In genomic region chr3:154330181-154331002, GRCm38 (mm10) we compare ENCODE assay signal across 8 mouse cellular contexts. TPM values are rescaled to one million over a fixed set of nuclear protein-coding genes. Genes with fewer than 3 reads are reported as not detected.
A peak's percentile ranks its signal among the peaks of the same experiment; 100 is the strongest.
DNase-seq lines count a peak whose midpoint lies in the region; ATAC-seq and TF ChIP-seq lines count a peak whose summit lies in the region.

Gene Lhx8, minus strand, starts transcription at chr3:154330659.

- no peak within 1 kb of the TSS for H3K27ac ChIP-seq in lung, embryonic 14.5 days (ENCODE audit: low read depth)
- peak within 1 kb of the TSS; percentile 91 for H3K27ac ChIP-seq in embryonic facial prominence, embryonic 11.5 days (replicated peaks; ENCODE audit: low read depth, low read length)
- no peak within 1 kb of the TSS for H3K27ac ChIP-seq in limb, embryonic 14.5 days (replicated peaks; ENCODE audit: low read depth, low read length)

- peak; percentile 75 for DNase-seq in lung, embryonic 14.5 days
- DNase-seq in lung, postnatal 25 days (ENCODE audit: low spot score) = no peak
- DNase-seq in embryonic facial prominence, embryonic 11.5 days (ENCODE audit: low spot score) = peak; percentile 76
- peak; percentile 21 to 22 for DNase-seq in heart, postnatal 14 days
- DNase-seq in limb, embryonic 14.5 days (ENCODE audit: low spot score) = peak; percentile 49
- no peak for DNase-seq in left cerebral cortex, adult 9 months (ENCODE audit: low spot score in 2 of 2)
- no peak for DNase-seq in T-cell, adult 2 months (ENCODE audit: low spot score)

- H3K4me1 ChIP-seq in lung, embryonic 14.5 days (ENCODE audit: insufficient read depth) = no peaks in the 10 kb centered on the region
- H3K4me1 ChIP-seq in embryonic facial prominence, embryonic 11.5 days (ENCODE audit: control insufficient read depth, insufficient read depth, low read length) = peaks cover 8% of the 10 kb centered on the region
- H3K4me1 ChIP-seq in limb, embryonic 14.5 days (ENCODE audit: control insufficient read depth, insufficient read depth, low read length) = peaks cover 19% of the 10 kb centered on the region

- peak; percentile 15; the same call in 1 of the 2 replicates for ATAC-seq in lung, embryonic 14.5 days (ENCODE audit: insufficient read depth)
- no peak for ATAC-seq in embryonic facial prominence, embryonic 11.5 days (replicated peaks; ENCODE audit: insufficient number of reproducible peaks, low FRiP score, low TSS enrichment, low read depth)
- peak; percentile 44 for ATAC-seq in limb, embryonic 14.5 days (ENCODE audit: low FRiP score, low read depth)
- ATAC-seq in CD4-positive, CD25-positive, alpha-beta regulatory T cell, adult 4 months = no peak

- peak within 1 kb of the TSS; percentile 38; the same call in 1 of the 2 replicates for H3K4me2 ChIP-seq in lung, embryonic 14.5 days
- peak within 1 kb of the TSS; percentile 42 for H3K4me2 ChIP-seq in embryonic facial prominence, embryonic 11.5 days (ENCODE audit: low read depth, low read length)
- peak within 1 kb of the TSS; percentile 32 for H3K4me2 ChIP-seq in limb, embryonic 14.5 days (replicated peaks; ENCODE audit: low read depth, low read length, severe bottlenecking)

- H3K9ac ChIP-seq in lung, embryonic 14.5 days = no peak within 1 kb of the TSS
- H3K9ac ChIP-seq in embryonic facial prominence, embryonic 11.5 days (replicated peaks; ENCODE audit: low read length) = peak within 1 kb of the TSS; percentile 84
- no peak within 1 kb of the TSS; the same call in 1 of the 2 replicates for H3K9ac ChIP-seq in limb, embryonic 14.5 days (ENCODE audit: low read depth, low read length, severe bottlenecking)

- TF ChIP-seq CTCF in lung, embryonic 14.5 days (IDR thresholded peaks at IDR 0.05; ENCODE audit: low read depth) = no peak

- intact Hi-C loops in heart, postnatal 14 days (cut with DNase I) = loop anchor here (5.0 kb wide), 1 partner anchor 242 kb away; no protein-coding TSS in a partner anchor

- H3K27me3 ChIP-seq in lung, embryonic 14.5 days (ENCODE audit: insufficient read depth, low read length) = peaks cover 94% of the 10 kb centered on the region
- peaks cover 26% of the 10 kb centered on the region for H3K27me3 ChIP-seq in embryonic facial prominence, embryonic 11.5 days (ENCODE audit: control insufficient read depth, insufficient read depth, low read length)
- H3K27me3 ChIP-seq in limb, embryonic 14.5 days (ENCODE audit: control insufficient read depth, insufficient read depth, low read length) = peaks cover 85% of the 10 kb centered on the region

- H3K4me3 ChIP-seq in lung, embryonic 14.5 days (ENCODE audit: low read depth, low read length) = peak within 1 kb of the TSS; percentile 35
- peak within 1 kb of the TSS; percentile 67 for H3K4me3 ChIP-seq in embryonic facial prominence, embryonic 11.5 days (ENCODE audit: low read depth, low read length)
- H3K4me3 ChIP-seq in limb, embryonic 14.5 days (replicated peaks; ENCODE audit: low read length) = peak within 1 kb of the TSS; percentile 41

- no peaks in the 10 kb centered on the region for H3K9me3 ChIP-seq in lung, embryonic 14.5 days (ENCODE audit: low read depth, low read length)
- H3K9me3 ChIP-seq in embryonic facial prominence, embryonic 11.5 days (replicated peaks; ENCODE audit: control insufficient read depth, low read length) = no peaks in the 10 kb centered on the region
- H3K9me3 ChIP-seq in limb, embryonic 14.5 days (ENCODE audit: control insufficient read depth, low read length) = no peaks in the 10 kb centered on the region

- TF ChIP-seq POLR2A in limb, embryonic 14.5 days (IDR thresholded peaks at IDR 0.05; ENCODE audit: borderline replicate concordance, extremely low read depth, insufficient read depth, insufficient read length) = no peak

- H3K36me3 ChIP-seq in lung, embryonic 14.5 days (ENCODE audit: insufficient read depth) = no peaks in the 10 kb centered on the region
- no peaks in the 10 kb centered on the region for H3K36me3 ChIP-seq in embryonic facial prominence, embryonic 11.5 days (replicated peaks; ENCODE audit: control insufficient read depth, insufficient read depth, low read depth, low read length)
- no peaks in the 10 kb centered on the region for H3K36me3 ChIP-seq in limb, embryonic 14.5 days (ENCODE audit: control insufficient read depth, insufficient read depth, low read length)

- 2% methylated on average over 28 of the region's 28 CpGs for WGBS in lung, embryonic 14.5 days
- under 1% methylated on average over 28 of the region's 28 CpGs for WGBS in embryonic facial prominence, embryonic 11.5 days
- under 1% methylated on average over 28 of the region's 28 CpGs for WGBS in limb, embryonic 14.5 days

RNA-seq across cellular contexts. Expression of gene Lhx8, which starts in this region (rescaled TPM):
- polyA plus RNA-seq in lung, embryonic 14.5 days (2014; fragmentation: Nextera tagmentation; extraction: Ambion mirVana) = not detected in 2 replicates
- polyA plus RNA-seq in embryonic facial prominence, embryonic 11.5 days (2014; fragmentation: Nextera tagmentation; extraction: Ambion mirVana) = 55.2 and 73.1 TPM in 2 replicates
- not detected for total RNA-seq in heart, postnatal 14 days (2021)
- polyA plus RNA-seq in limb, embryonic 14.5 days (2012; rRNA removed) = 2.9 and 3.0 TPM in 2 replicates
- 2.2 and 2.5 TPM in 2 replicates for polyA plus RNA-seq in limb, embryonic 14.5 days (2014; fragmentation: Nextera tagmentation; extraction: Ambion mirVana)
- not detected for polyA plus RNA-seq in CD4-positive, CD25-positive, alpha-beta regulatory T cell, adult 4 months (2017; shearing (Covaris generic))

Comparison
In these comparisons a context has a peak if more than half of its experiments do, and no peak if none do; other contexts are left out.
1. RNA of gene Lhx8 (polyA plus RNA-seq): 55.2 to 73.1 TPM in embryonic facial prominence, embryonic 11.5 days; 2.2 to 3.0 TPM in limb, embryonic 14.5 days, not detected in lung, embryonic 14.5 days and not detected in CD4-positive, CD25-positive, alpha-beta regulatory T cell, adult 4 months; every median in the first group is over 10 times any median in the second.
2. Peak in DNase-seq, ATAC-seq, H3K4me3 ChIP-seq and H3K4me2 ChIP-seq in lung, embryonic 14.5 days; RNA of the gene not detected or under 1 TPM.
3. Peak in DNase-seq in heart, postnatal 14 days; RNA of the gene not detected or under 1 TPM.
4. DNase-seq: peak in embryonic facial prominence, embryonic 11.5 days (single experiment) and limb, embryonic 14.5 days (single experiment); none in lung, postnatal 25 days (single experiment), left cerebral cortex, adult 9 months (0 of 2) and T-cell, adult 2 months (single experiment).
5. Peak in every context shown above with its lines, with median percentiles within 50 percentile points of each other: H3K4me2 ChIP-seq and H3K4me3 ChIP-seq.